Mouse (Mus musculus): ENCODE results near the gene Nos1. TPM values are rescaled to one million over a fixed set of nuclear protein-coding genes. Genes with fewer than 3 reads are reported as not detected.

The Nos1 gene
- total RNA-seq, 2 experiments from 2014 or later: 19.9 to 27.6 TPM

- no peak for DNase-seq (ENCODE audit: low spot score in 2 of 2)
- intact Hi-C loops (cut with DNase I): no loop called here
These were observed 155.5 kb downstream of the Nos1 start for GRCm38 (mm10) chr5:117936346-117936745.

GRCm38 (mm10) chr5:117937186-117937585 is 156.4 kb downstream of the Nos1 start:
- no peak for DNase-seq (ENCODE audit: low spot score in 2 of 2)
- intact Hi-C loops (cut with DNase I): no loop called here

- intact Hi-C loops (cut with DNase I): no loop called here
- DNase-seq (ENCODE audit: low spot score in 2 of 2): peak; percentile 37 to 46
These were observed 157.3 kb downstream of the Nos1 start for GRCm38 (mm10) chr5:117938182-117938581.

GRCm38 (mm10) chr5:117939402-117939801 is 158.6 kb downstream of the Nos1 start:
- peak; percentile 54 to 62 for DNase-seq (ENCODE audit: low spot score in 2 of 2)
- intact Hi-C loops (cut with DNase I): no loop called here

DNA sequence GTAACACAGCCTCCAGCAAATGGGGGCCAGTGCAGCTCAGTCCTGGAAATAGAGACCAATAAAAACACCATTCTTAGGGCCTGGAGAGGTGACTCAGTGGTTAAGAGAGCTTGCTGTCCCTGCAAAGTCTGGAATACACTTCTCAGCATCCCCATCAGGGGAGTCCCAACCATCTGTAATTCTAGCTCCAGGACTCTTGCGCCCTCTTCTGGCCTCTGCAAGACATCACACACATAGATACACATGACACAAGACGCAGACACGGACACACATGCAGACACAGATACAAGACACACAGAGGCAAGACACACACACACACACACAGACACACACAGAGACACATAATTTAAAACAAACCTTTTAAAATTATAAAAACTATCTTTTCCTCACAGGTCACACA is 160.7 kb downstream of the Nos1 start:
- no peak for DNase-seq (ENCODE audit: low spot score in 2 of 2)
- intact Hi-C loops (cut with DNase I): no loop called here

DNA sequence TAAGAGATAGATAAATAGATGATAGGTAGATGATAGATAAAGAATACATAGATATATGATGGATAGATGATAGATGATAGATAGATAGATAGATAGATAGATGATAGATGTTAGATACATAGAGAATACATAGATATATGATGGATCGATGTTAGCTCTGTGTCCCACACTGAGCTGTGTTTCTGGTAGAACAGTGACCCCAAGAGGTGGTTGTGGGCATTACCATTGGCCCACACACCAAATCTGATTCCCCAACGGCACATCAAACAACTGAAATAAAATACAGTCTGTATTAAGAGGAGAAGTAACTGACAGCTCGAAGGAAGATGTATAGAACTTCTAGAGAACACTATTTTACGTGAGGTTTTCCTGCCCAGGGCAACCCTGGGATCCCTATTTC is 165.8 kb downstream of the Nos1 start:
- intact Hi-C loops (cut with DNase I): no loop called here
- DNase-seq (ENCODE audit: low spot score in 2 of 2): peak; percentile 59 to 69

DNA sequence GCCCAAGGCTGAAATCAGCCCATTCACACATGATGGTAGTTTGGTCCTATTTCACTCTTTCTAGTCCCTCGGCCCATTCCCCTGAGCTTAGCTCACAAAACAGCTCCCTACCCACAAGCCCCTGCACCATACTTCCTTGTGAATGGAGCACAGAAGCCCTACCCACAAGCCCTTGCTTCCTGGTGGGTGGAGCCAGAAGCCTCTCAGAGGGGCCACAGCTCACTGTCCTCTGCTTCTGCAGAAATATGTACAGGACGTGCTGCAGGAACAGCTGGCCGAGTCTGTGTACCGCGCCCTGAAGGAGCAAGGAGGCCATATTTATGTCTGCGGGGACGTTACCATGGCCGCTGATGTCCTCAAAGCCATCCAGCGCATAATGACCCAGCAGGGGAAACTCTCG is 168.6 kb downstream of the Nos1 start:
- DNase-seq (ENCODE audit: low spot score in 2 of 2): no peak
- intact Hi-C loops (cut with DNase I): no loop called here

DNA sequence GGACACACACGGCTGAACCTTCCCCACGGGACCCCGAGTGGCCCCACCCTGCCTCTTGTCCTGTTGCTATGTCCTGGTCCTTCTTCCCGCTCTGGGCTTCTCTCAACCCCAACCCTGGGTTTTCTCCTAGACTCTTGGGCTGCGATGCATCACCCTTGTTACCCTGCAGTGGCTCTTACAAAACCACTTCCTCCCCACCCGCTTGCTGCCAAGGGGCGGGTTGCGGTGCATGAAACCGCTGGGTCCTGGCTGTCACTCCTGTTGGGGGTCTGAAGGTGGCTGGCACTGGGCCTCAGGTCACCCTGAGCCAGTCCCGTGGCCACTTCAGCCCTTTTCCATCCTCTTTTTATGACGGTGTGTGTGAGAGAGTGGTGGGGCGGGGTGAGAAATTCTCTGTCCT is 173.1 kb downstream of the Nos1 start:
- intact Hi-C loops (cut with DNase I): no loop called here
- no peak for DNase-seq (ENCODE audit: low spot score in 2 of 2)

DNA sequence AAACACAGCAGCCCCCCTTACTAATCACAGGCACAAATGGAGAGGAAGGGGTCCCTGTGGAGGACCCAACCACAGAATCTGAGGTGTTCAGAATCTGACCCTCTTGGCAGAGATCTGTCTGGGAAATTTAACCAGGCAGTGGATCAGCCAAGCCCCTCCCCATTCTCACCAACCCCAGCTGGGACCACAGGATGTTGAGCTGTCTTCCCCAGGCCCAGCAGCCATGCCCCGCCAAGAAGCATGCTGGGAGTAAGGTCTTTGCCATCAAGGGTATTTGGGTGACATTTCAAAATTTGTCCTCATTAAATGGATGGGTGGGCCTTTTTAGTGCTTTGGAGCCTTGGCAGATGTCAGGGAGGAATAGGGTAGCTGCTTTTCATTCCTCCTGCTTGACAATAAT is 173.6 kb downstream of the Nos1 start:
- intact Hi-C loops (cut with DNase I): no loop called here
- no peak for DNase-seq (ENCODE audit: low spot score in 2 of 2)

DNA sequence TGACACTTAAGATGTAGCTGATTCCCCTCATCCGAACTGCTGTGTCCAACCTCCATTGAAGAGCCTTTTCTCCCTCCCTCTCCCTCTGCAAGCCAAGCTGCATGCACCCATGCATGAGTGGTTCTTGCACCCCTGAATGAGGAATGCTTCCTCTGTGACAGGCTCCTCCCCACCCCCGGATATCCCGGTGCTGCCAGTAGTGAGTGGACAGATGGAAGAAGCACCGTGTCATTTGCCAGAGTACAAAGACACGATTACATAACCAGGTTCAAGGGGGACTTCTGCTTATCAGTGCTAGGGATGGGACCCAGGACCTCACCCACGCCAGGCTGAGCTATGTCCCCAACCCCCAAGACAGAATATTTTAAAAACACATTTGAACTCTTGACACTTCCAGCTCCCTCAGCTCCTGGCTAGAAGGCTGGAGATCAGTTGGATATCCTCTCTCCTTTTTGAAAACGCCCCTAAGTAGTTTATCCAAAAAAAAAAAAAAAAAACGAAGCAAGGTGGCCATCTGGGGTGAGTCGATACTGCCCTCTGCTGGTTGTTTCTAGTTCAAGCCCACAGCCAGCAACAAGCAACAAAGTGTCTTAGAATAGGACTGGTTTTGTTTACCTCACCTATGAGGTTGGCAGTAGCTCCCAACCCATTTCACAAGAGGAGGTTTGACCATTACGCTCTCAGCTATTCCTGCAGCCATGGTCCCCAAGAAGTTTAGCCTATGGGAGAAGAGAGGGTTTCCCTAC is 175.0 kb downstream of the Nos1 start:
- intact Hi-C loops (cut with DNase I): no loop called here
- peak; percentile 34 to 52 for DNase-seq (ENCODE audit: low spot score in 2 of 2)

DNA sequence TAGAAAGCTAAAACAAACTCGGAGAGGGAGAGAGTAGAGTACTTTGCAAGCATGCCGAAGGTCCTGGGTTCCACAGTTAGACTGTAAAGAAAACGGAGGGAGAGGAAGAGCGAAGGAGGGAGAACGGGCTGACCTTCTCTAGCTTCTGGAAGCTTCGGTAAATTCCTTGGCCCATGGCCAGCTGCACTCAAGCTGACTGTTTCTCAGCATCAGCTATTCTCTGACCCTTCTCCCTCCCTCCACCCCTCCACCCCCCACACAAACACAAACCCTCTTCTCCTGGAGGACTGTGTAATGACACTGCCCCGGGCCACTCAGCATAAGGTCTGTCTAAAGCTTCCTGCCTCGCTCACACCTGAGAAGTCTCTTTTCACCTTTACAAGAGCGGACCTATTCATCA is 183.9 kb downstream of the Nos1 start:
- intact Hi-C loops (cut with DNase I): no loop called here
- DNase-seq (ENCODE audit: low spot score in 2 of 2): no peak

DNA sequence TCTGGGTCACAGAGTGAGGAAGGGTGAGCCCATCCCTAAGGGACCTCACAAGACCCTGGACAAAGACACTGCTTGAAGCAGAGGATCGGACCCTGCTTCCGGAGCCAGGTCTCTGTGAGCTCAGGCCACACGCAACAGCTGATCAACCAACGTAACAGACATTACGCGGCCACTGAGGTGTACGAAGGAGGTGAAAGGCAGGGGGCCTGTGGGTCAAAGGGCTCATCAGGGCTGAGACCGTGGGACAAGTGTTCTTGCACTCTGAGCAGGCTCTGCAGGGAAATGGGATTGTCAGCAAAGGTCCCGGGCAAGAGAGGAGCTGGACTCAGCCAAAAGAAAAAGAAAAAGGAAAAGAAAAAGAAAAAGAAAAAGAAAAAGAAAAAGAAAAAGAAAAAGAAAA is 186.1 kb downstream of the Nos1 start:
- intact Hi-C loops (cut with DNase I): no loop called here
- DNase-seq (ENCODE audit: low spot score in 2 of 2): no peak

GRCm38 (mm10) chr5:117967659-117968069 is 186.8 kb downstream of the Nos1 start:
- intact Hi-C loops (cut with DNase I): no loop called here
- DNase-seq (ENCODE audit: low spot score in 2 of 2): no peak

GRCm38 (mm10) chr5:117969681-117970427 is 189.0 kb downstream of the Nos1 start:
- intact Hi-C loops (cut with DNase I): no loop called here
- no peak for DNase-seq (ENCODE audit: low spot score in 2 of 2)

- intact Hi-C loops (cut with DNase I): no loop called here
- no peak for DNase-seq (ENCODE audit: low spot score in 2 of 2)
These were observed 195.4 kb downstream of the Nos1 start for GRCm38 (mm10) chr5:117976263-117976656.

- intact Hi-C loops (cut with DNase I): no loop called here
- peak; percentile 97 for DNase-seq (ENCODE audit: low spot score in 2 of 2)
These were observed 196.0 kb downstream of the Nos1 start, which contains the start of gene Fbxo21 for GRCm38 (mm10) chr5:117976657-117977500. Gene Fbxo21, plus strand, starts transcription at chr5:117976730.

DNA sequence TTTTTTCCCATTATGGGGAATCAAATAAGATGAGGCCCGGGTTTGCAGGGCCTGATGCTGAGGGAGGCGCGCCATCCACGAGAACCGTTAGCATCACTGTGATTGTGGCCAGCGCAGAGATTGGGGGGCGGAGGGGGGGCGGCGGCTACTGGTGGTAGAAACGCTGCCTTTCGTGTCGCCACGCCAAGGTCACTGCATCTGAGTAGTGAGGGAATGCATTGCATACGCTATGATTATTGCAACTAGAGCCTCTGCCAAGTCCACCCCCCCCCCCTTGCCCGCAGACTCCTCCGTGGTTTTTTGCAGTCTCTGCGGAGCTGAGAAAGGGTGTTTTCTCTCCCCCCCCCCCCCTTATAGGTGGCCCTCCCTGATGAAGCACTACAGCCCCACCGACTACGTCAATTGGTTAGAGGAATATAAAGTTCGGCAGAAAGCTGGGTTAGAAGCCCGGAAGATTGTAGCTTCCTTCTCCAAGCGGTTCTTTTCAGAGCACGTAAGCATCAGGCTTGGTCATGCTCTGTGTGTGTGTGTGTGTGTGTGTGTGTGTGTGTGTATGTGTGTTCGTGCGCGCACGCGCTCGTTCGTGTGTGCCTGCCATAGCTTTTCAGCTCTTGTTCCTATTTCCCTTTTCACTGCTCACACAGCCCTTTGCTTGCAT is 196.8 kb downstream of the Nos1 start:
- peak; percentile 63 to 76 for DNase-seq (ENCODE audit: low spot score in 2 of 2)
- intact Hi-C loops (cut with DNase I): no loop called here

DNA sequence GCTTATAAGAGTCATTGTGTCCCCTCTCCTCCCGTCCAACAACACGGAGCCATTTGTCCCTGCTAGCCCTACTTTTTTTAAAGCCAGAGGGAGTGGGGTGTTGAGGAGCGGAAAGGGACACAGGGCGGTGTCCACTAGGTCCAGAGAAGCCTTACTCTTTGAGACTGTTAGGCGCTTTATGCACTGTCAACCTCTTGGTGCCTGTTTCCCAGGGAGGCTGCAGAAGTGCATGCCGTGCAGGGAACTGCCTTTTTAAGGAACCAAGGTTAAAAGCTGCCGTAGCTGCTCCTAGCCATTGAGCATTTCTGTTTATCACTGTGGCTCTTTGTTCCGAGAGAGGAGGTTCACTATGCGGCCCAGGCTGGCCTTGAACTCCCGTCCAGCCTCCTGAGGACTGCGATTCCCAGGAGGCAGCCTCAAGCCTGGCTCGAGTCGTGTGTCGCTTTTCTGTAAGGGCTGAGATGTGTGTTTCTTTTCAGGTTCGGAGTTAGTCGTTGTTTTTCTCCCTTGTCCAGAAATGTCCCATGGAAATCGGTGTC is 197.4 kb downstream of the Nos1 start:
- intact Hi-C loops (cut with DNase I): no loop called here
- no peak for DNase-seq (ENCODE audit: low spot score in 2 of 2)

DNA sequence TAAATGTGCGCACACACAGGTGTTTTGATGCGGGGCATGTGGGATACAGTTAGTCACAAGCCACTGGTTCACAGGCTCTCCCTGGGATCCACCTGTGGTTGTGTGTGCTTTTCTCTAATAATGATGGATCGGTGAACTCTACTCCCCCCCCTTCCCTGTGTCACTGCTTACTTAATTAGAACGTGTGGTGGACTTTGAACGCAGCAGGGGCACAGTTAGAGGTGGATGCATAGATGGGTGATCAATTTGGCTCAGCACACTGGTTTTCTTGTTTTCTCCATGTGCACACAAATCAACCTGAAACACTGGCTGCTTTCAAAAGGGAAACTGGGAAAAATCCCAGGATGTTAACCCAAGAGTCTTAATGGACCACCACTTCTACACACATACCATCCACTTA is 198.2 kb downstream of the Nos1 start:
- DNase-seq (ENCODE audit: low spot score in 2 of 2): no peak
- intact Hi-C loops (cut with DNase I): no loop called here
